Mouse (Mus musculus) forebrain, embryonic 14.5 days (tissue): ENCODE results near the gene Adgre4. TPM values are rescaled to one million over a fixed set of nuclear protein-coding genes. Genes with fewer than 3 reads are reported as not detected.
"Not testable (repeated sequence)": the region's sequence is repeated elsewhere in the genome, so short reads cannot be mapped to it uniquely, and the experiment has no call there.

Experiments used
- ATAC-seq: fragments of 200-750 bp; cut with Nextera tagmentation; 2 replicates; pipeline ENCODE4 v1.8.0; 2017; ENCODE audit warnings: mild to moderate bottlenecking, moderate library complexity
- DNase-seq: peaks from one replicate; pipeline ENCODE4 v3.0.0-alpha.2; 2015; ENCODE audit warnings: low spot score
- H3K27ac ChIP-seq: fragments of 300-500 bp; sonication (generic); 2 replicates; pipeline ENCODE4 v1.5.1; 2014; ENCODE audit warnings: low read depth, mild to moderate bottlenecking, control low read depth, low read length, moderate library complexity
- H3K27me3 ChIP-seq: fragments of 300-500 bp; sonication (generic); replicated peaks from 2 replicates; pipeline ENCODE4 v1.6.1; 2014; ENCODE audit warnings: low read length, control low read depth, mixed read lengths; ENCODE audit not compliant: control insufficient read depth, insufficient read depth
- H3K36me3 ChIP-seq: fragments of 300-500 bp; sonication (generic); 2 replicates; pipeline ENCODE4 v1.6.1; 2014; ENCODE audit warnings: low read length, control low read depth; ENCODE audit not compliant: control insufficient read depth, insufficient read depth
- H3K4me1 ChIP-seq: fragments of 300-500 bp; sonication (generic); 2 replicates; pipeline ENCODE4 v1.6.1; 2014; ENCODE audit warnings: antibody characterized with exemption, low read length, control low read depth; ENCODE audit not compliant: control insufficient read depth, insufficient read depth
- H3K4me2 ChIP-seq: fragments of 300-500 bp; sonication (generic); 2 replicates; pipeline ENCODE4 v1.6.1; 2014; ENCODE audit warnings: mild to moderate bottlenecking, control low read depth, low read length
- H3K4me3 ChIP-seq: fragments of 300-500 bp; sonication (generic); 2 replicates; pipeline ENCODE4 v1.5.1; 2014; ENCODE audit warnings: low read depth, low read length, control low read depth
- H3K9ac ChIP-seq: fragments of 300-500 bp; sonication (generic); 2 replicates; pipeline ENCODE4 v1.6.1; 2014; ENCODE audit warnings: mild to moderate bottlenecking, low read length, control low read depth, moderate library complexity
- H3K9me3 ChIP-seq: fragments of 300-500 bp; sonication (generic); replicated peaks from 2 replicates; pipeline ENCODE4 v1.6.1; 2016; ENCODE audit warnings: low read length, control low read depth, mixed read lengths; ENCODE audit not compliant: control insufficient read depth
- WGBS: fragments of 180-500 bp; shearing (Covaris S2); extraction: QIAGEN DNeasy Blood & Tissue Kit; methylation state at CpG from one replicate; pipeline ENCODE4 v1.1.7; 2014; 5-methylcytosine and 5-hydroxymethylcytosine counted together
- polyA plus RNA-seq: library from polyadenylated mRNA; unstranded; fragments of >200 nt; fragmentation: Nextera tagmentation; extraction: Ambion mirVana; gene quantifications from 2 replicates; pipeline ENCODE4 v1.2.1, GENCODE M21; 2014

The Adgre4 gene
- polyA plus RNA-seq, 1 experiment from 2014 or later, result 0.09 TPM

DNA sequence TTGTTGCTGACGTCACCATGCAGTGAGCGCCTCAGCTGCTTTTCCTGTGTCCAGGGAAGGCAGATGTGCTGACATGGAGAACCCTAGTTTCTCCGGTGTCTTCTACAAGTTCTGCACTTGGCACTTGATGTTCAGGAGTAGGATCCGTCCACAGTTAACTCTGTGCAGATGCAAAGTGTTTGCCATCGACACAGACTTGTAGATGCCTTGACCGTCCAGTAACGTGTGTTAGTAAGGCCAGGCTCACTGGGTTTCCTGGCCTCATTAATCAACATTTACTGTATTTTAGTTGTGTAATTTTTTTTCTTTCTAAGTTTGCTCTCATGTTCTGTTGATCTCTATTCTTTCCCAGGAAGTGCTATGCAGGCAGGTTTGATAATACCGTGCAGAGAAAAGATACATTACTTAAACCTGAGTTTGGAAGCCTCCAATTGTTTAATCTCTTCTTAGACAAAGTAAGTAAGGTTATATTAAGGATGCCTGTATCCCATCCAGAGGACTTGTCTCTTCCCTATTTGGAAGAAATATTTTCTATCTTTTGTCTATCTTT lies 142.7 kb downstream of the Adgre4 start:
- not testable (repeated sequence) for H3K27ac ChIP-seq, H3K27me3 ChIP-seq, DNase-seq, ATAC-seq, H3K9me3 ChIP-seq, H3K4me1 ChIP-seq, H3K36me3 ChIP-seq
- Histone ChIP-seq H3K4me2 (peak overlapping the region; percentile 48), H3K4me3 (peak overlapping the region; percentile 37), H3K9ac (peak overlapping the region; percentile 47)
- WGBS, result 10% methylated on average over 6 of the region's 8 CpGs

GRCm38 (mm10) chr17:55903087-55903486 lies 153.3 kb downstream of the Adgre4 start:
- Histone ChIP-seq H3K9ac (no peak overlapping the region), H3K27me3 (no peaks in the 10 kb centered on the region), H3K4me2 (no peak overlapping the region), H3K4me3 (no peak overlapping the region), H3K4me1 (no peaks in the 10 kb centered on the region), H3K36me3 (peaks cover 5% of the 10 kb centered on the region; the same call in 1 of the 2 replicates), H3K27ac (no peak overlapping the region), H3K9me3 (peaks cover 5% of the 10 kb centered on the region; the same call in 1 of the 2 replicates)
- ATAC-seq, result no peak
- 76% methylated on average over 2 of the region's 2 CpGs for WGBS
- no peak for DNase-seq

Other genes starting within 250 kb of the Adgre4 start
- gene Vmn2r118, start 124.8 kb upstream of the Adgre4 start, polyA plus RNA-seq, result not detected in 2 replicates
- gene Pot1b, start 37.4 kb upstream of the Adgre4 start, polyA plus RNA-seq, result 5.7 TPM in 2 replicates
- gene Zfp119a, start 128.9 kb downstream of the Adgre4 start, polyA plus RNA-seq, result 9.9 and 12.5 TPM in 2 replicates
- gene Zfp959, start 142.1 kb downstream of the Adgre4 start, polyA plus RNA-seq, result 16.1 and 16.9 TPM in 2 replicates
- gene Zfp119b, start 199.5 kb downstream of the Adgre4 start, polyA plus RNA-seq, result 9.8 and 10.3 TPM in 2 replicates
- 2.6 and 3.8 TPM in 2 replicates for gene Ebi3, start 202.7 kb downstream of the Adgre4 start, polyA plus RNA-seq
- gene Yju2, start 209.1 kb downstream of the Adgre4 start, polyA plus RNA-seq, result 25.4 and 26.1 TPM in 2 replicates
- gene Shd, start 220.5 kb downstream of the Adgre4 start, polyA plus RNA-seq, result 109 and 111 TPM in 2 replicates
- gene Fsd1, start 236.5 kb downstream of the Adgre4 start, polyA plus RNA-seq, result 106 and 121 TPM in 2 replicates